Mouse (Mus musculus): ENCODE data around the gene Atrnl1.
"Not testable (repeated sequence)": the region's sequence is repeated elsewhere in the genome, so short reads cannot be mapped to it uniquely, and the experiment has no call there.

Atrnl1 gene

GRCm38 (mm10) chr19:57963874-57964273 is 353.0 kb downstream of the Atrnl1 start:
- peak; percentile 79 for ATAC-seq (ENCODE audit: low TSS enrichment)

DNA sequence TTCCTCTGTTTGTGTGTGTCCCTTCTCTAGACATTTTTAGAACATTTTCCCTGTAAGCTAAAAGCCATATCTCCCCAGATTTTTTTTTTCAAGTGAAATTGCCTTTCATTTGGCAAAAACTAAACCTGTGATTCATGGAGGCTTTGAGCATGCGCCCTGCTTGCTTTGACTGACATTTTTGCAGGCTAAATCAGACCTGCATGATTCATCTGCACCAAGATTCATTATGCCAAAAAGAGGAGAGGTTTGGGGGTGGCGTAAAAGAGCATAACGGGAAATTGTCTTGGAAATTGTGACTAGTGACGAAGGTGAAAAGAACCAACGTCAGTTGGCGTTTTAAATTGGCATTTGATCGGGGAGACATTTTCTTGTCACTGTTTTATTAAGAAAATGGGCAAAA is 358.9 kb downstream of the Atrnl1 start:
- ATAC-seq (ENCODE audit: low TSS enrichment): peak; percentile 81

DNA sequence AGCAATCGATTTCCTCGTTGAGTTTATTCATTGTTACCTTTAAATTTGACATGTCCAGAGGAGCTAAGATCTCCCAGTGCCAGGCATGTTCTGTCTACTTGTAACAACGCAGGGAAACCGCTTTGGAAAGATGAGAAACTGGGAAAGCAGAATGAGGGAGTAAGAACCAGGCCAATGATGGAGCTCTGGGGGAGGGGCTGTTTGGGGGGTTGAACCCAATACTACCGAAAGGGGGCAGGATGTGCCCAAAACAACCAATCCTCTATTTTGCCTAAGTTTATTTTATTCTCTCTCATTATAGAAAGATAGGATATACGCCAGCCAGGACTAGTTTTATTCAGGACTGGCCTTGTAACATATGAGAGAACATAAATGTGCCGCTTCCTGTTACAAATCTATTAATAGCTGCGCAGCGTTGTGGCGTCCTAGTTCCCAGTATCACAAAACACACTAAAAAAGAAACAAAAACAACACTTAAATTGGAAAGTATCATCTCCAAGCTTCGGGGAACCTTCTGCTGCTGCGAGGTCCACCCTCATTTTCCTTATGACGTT is 359.6 kb downstream of the Atrnl1 start:
- ATAC-seq (ENCODE audit: low TSS enrichment): peak; percentile 25

DNA sequence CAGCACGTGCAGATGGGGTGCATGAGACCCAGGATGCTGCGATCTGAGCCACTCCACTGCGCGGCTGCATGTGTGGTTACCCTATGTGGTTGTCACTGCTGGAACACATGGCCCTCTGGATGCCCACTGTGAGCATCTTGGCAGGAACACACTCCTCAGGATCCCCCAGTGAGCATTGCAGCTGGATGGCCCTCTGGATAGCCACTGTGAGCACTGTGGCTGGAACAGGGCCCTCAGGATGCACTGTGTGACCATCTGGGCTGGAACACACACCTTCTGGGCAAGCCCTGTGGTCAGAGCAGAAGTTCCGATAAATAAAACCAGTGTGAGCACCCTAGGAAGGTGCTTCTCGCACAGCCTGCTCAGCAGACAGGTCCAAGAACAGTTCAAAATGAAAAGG is 364.4 kb downstream of the Atrnl1 start:
- no peak for ATAC-seq (ENCODE audit: low TSS enrichment)

- no peak for ATAC-seq (ENCODE audit: low TSS enrichment)
Measured at GRCm38 (mm10) chr19:57985918-57986900, 375.4 kb downstream of the Atrnl1 start.

DNA sequence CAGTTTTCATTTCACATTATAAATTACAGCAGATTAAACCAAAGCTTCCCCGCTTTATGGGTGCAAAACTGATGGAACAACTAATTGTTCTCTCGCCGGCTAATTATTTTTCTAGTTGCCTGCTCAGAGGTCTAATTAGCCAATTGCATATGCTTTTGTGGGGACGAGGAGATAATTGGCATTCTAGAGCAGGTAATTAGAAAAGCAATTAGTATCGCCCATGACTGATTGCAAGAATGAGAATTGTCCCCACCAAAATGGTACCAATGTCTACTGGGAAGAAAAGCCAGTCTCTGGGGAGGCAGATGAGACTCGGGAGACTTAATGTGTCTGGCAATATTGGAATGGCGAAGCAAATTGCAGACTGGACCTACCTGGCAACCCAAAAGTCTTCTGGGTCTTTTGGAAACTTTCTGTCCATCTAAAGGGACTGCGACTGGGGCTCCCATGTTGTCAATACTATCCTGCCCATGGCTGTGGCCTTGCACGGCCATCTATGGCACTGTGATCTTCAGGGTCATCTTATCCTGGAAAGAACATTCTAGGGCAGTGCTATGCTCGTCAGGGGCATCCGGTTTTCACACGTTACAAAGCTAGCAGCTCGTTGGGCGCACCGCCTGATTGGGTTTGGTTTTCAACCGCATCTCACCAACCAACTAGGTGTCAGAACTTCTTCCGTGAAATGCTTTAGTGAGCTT is 377.0 kb downstream of the Atrnl1 start:
- ATAC-seq (ENCODE audit: low TSS enrichment): no peak

DNA sequence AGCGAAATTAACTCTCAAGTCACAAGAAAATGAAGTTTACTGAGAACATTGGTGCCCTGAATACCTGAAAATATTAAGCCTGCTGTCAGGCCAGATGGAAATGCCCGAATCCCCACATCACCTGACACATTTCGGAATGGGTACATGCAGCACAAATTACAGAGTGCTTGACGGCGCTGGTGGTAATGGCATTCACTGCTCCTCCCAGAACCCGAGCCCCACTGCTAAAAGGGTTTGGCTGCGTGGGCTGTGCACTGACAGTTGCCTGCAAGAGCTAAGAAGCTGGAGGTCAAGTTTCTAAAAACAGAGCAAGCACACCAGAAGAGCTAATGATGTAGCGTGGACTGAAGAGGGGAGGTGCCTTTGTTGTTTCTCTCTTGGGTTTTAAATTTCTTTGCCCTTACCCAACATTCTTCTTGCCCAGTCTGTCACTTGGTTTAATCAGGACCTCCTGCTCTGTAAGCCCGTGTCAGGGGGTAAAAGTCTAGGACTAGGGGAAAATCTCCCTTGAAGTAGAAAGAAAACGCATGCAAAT is 377.8 kb downstream of the Atrnl1 start:
- ATAC-seq (ENCODE audit: low TSS enrichment): no peak

DNA sequence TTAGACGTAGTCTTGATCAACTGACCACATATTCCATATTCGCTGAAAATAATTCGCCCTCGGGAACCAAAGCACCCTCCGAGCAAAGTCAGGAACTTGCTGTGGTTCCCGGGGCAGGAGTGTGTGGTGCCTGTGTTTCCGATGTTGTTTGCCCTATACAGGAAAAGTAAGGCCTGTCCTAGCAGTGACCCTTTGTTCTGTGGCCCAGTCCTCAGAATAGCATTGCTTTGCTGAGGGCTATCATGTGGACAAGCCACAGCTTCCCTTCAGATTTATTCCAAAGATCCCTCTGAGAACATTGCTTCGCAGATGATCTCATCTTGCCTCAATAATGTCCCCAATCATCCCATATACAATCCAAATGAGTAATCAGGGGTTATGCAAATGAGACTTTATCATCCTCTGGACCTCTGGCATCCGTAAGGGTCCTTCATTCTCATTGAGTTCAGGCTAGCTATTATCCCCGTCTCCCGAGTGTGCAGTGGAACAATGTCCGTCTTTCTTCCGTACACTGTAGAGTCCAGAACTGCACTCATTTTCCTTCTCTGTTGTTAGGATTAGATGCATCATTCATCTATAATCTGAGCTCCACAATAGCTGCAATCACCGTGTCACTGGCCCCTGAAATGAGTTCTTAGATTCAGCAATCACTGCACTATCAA is 380.4 kb downstream of the Atrnl1 start:
- ATAC-seq (ENCODE audit: low TSS enrichment): no peak

- ATAC-seq (ENCODE audit: low TSS enrichment): not testable (repeated sequence)
Measured at GRCm38 (mm10) chr19:57994174-57994833, 383.5 kb downstream of the Atrnl1 start.

DNA sequence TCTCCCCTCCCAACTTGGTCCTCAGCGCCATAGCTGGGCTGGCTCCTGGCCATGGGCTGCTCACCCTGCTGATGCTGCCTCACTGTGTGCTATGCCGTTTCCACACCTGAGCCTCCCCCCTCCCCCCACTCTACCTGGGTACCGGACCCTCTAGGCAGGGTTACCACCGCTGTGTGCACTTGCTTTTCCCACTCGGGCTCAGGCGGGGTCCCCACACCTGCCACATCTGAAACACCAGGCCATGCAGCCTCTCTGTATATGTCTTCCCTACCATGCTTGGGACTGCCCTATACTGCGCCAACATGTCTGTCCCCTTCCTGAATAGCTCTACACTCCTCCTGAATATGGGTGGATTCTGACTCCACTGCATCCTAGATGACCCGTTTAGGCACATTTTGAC is 384.2 kb downstream of the Atrnl1 start:
- ATAC-seq (ENCODE audit: low TSS enrichment): no peak

DNA sequence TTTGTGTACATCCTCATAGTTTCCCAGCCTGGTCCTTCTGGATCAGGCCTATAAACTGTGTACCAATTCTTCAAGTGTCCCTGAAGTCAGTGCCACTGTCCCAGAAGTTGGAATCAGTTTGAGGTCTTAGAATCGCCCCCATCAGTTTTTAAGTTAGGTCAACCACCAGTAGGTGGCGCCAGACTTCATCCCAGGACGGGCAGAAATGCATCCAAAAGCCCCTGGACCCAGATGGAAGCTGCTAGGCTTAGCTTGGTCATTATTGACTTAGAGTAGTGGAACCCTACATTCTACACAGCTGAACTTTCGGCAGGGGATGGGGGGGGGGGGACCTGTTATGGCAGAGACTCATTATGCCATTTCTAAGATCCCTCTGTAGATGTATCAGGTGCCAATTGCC is 387.1 kb downstream of the Atrnl1 start:
- no peak for ATAC-seq (ENCODE audit: low TSS enrichment)

GRCm38 (mm10) chr19:58011636-58012035 is 400.8 kb downstream of the Atrnl1 start:
- no peak for ATAC-seq (ENCODE audit: low TSS enrichment)

DNA sequence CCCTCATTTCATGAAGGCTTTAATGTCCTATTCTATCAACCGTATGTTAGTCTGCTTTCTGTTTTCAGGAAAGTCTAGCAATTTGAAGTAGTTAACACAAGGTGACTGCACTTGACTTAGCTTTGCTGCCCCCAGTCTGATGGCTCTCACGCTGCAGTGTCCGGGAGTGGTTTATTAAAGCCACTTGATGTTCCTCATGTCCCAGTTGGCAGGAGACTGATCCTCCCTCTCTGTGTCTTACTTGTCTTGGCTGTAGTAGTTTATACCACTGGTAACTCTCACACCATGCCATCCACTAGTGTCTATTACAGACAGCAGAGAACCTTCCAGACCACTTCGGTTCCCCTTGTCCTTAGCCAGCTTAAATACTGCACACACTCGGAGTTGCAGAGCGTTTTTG is 404.9 kb downstream of the Atrnl1 start:
- no peak for ATAC-seq (ENCODE audit: low TSS enrichment)

GRCm38 (mm10) chr19:58016561-58017453 is 406.0 kb downstream of the Atrnl1 start:
- ATAC-seq (ENCODE audit: low TSS enrichment): no peak

DNA sequence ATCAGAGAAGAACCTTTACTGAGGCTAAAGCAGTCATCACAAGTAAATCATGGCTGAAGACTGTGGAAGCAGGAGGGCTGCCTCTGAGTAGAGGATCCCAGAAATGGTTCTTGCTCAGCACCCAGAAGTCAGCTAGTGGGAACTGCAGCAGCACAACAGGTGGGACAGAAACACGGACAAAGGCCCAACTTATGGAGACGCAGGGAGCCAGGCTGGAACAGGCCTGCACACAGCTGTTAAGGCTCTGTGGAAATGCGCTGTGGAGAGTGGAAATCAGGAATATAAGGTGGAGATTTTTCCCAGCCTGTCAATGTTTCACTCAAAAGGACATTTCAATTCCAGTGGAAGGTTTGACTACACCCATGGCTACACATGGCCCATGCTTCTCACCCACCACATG is 406.6 kb downstream of the Atrnl1 start:
- no peak for ATAC-seq (ENCODE audit: low TSS enrichment)

DNA sequence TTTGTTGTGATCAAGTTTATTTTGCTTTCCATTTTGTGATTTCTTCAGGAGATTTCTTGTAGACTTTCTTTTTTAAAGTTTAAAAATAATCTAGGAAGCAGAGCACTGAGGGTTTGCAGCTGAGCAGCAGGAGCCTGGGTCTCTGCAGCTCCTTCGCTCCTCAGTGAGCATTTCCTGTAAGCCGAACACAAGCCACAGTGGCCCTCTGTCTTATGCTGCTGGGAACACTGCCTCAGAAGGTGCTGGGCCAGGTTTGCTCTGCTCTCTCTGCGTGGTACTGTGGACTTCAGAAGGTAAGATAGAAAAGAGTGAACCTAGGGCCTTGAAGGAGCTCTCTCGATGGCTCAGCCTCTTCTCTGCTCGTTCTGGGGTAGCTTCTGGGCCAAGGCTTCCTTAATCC is 407.9 kb downstream of the Atrnl1 start:
- peak; percentile 62; the same call in 1 of the 2 replicates for ATAC-seq (ENCODE audit: low TSS enrichment)

DNA sequence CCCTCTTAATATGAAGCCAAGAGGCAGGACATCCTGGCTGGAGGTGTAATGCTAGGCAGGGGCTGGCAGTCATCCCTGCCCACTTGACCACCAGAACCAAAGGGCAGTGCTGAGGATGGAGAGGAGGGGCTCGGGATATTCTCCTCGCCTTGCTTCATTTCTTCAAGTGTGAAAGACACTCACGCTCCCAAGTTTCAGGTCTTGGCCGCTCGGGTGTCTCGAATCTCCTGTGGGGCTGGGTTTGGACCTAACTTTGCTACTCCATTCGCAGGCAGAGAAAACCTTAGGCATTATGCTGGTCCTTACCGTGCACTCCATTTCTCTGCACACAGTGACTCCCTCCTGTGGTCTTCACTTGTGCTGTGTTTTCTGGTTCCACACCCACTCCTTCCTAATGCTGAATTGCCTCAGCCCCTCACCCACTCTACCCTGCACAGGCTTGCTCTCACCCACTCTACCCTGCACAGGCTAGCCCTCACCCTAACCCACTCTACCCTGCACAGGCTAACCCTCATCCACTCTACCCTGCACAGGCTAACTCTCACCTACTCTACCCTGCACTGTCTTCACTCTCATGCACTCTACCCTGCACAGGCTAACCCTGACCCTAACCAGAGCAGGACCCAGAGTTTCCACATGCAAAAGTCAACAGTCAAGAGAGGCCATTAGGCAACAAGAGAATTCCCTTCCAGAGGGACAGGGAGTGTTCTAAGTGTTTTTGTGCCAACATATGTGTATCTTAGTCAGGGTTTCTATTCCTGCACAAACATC is 410.9 kb downstream of the Atrnl1 start:
- ATAC-seq (ENCODE audit: low TSS enrichment): no peak

DNA sequence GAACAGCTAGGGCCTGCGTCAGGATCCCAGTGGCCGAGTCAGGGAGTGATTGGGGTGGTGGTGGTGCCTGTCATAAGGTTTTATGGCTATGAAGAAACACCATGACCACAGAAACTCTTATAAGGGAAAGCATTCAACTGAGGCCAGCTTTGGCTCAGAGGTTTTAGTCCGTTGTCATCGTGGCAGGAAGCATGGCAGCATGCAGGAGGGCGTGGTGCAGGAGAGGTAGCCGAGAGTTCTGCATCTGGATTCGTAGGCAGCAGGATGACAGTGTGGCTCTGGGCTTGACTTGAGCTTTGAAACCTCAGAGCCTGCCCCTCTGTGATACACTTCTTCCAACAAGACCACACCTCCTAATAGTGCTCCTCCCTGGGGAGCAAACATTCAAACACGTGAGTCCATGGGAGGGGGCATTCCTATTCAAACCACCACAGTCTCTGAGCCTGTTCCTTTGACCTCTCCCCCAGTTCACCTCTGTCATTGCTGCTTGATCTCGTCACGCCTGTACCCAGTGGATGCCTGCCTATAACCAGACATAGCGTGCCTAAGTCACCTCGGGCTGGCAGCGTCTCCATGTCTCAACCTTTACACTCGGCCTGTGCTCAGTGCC is 412.5 kb downstream of the Atrnl1 start:
- no peak for ATAC-seq (ENCODE audit: low TSS enrichment)

DNA sequence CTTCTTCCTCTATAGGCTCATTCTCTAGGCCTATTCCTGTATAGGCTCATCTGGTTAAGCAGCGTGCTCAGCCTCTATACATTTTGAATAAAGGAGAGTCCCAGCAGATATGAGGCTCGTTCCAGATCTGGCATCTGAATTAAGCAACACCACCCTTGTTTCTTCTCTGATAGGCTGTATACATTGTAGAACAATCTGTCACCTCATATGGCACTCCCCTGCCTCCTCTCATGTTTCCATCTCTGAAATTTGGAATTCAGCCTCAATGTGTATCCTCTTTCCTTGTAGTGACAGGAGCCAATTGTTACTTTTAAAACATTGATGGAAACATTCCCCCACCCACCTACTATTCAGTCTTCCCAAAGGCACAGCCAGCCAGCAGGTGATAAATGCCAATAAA is 414.2 kb downstream of the Atrnl1 start:
- ATAC-seq (ENCODE audit: low TSS enrichment): peak; percentile 75

Data from frontal cortex, adult (tissue).